Mouse (Mus musculus) erythroblast, adult 5-6 weeks (primary cell): ENCODE results near the gene Atg14. TPM values are rescaled to one million over a fixed set of nuclear protein-coding genes. Genes with fewer than 3 reads are reported as not detected.
"Not testable (repeated sequence)": the region's sequence is repeated elsewhere in the genome, so short reads cannot be mapped to it uniquely, and the experiment has no call there.

Experiments
- ATAC-seq: replicated peaks from 2 replicates; pipeline ENCODE4 v1.8.0; 2016; ENCODE audit warnings: moderate number of reproducible peaks, mild to moderate bottlenecking, moderate TSS enrichment, inconsistent platforms; ENCODE audit not compliant: poor library complexity, low FRiP score, severe bottlenecking
- total RNA-seq, 2 experiments: library from RNA; stranded (forward) in 1 of 2; stranded (reverse) in 1 of 2; fragments of 150-400 nt in 1 of 2; fragments of 200-764, 138-1000 nt in 1 of 2; gene quantifications; 2 replicates each; pipeline versions ENCODE4 v1.2.3 to v1.2.4; 2015 to 2017; ENCODE audit warnings: low replicate concordance in 2 of 2

Gene Atg14
- total RNA-seq, 2 experiments from 2014 or later, result 11.5 to 53.5 TPM

GRCm38 (mm10) chr14:47551668-47552067 is 18.8 kb downstream of the Atg14 start:
- ATAC-seq, result no peak

GRCm38 (mm10) chr14:47544877-47545276 is 25.6 kb downstream of the Atg14 start:
- no peak for ATAC-seq

GRCm38 (mm10) chr14:47544286-47544685 is 26.2 kb downstream of the Atg14 start:
- peak; percentile 38 for ATAC-seq

GRCm38 (mm10) chr14:47542283-47542682 is 28.2 kb downstream of the Atg14 start:
- no peak for ATAC-seq

- no peak for ATAC-seq
Observed at GRCm38 (mm10) chr14:47541325-47541948, 29.0 kb downstream of the Atg14 start.

- no peak for ATAC-seq
Observed at GRCm38 (mm10) chr14:47535096-47535495, 35.4 kb downstream of the Atg14 start.

- ATAC-seq, result no peak
Observed at GRCm38 (mm10) chr14:47534176-47534525, 36.3 kb downstream of the Atg14 start.

GRCm38 (mm10) chr14:47533365-47534175 is 36.9 kb downstream of the Atg14 start:
- peak; percentile 86 for ATAC-seq

- no peak for ATAC-seq
Observed at GRCm38 (mm10) chr14:47532496-47532895, 38.0 kb downstream of the Atg14 start.

GRCm38 (mm10) chr14:47529592-47529991 is 40.9 kb downstream of the Atg14 start:
- not testable (repeated sequence) for ATAC-seq

GRCm38 (mm10) chr14:47529019-47529418 is 41.4 kb downstream of the Atg14 start:
- 0 out of 2 replicates have a peak, but pooled peaks have one; percentile 17 for ATAC-seq

- ATAC-seq, result peak; percentile 46
Observed at GRCm38 (mm10) chr14:47528293-47528692, 42.2 kb downstream of the Atg14 start.

GRCm38 (mm10) chr14:47527833-47528232 is 42.6 kb downstream of the Atg14 start:
- peak; percentile 78 for ATAC-seq

- no peak for ATAC-seq
Observed at GRCm38 (mm10) chr14:47525861-47526260, 44.6 kb downstream of the Atg14 start.

- no peak for ATAC-seq
Observed at GRCm38 (mm10) chr14:47525374-47525773, 45.1 kb downstream of the Atg14 start.

GRCm38 (mm10) chr14:47522301-47522700 is 48.1 kb downstream of the Atg14 start:
- peak; percentile 83 for ATAC-seq

- peak; percentile 42 for ATAC-seq
Observed at GRCm38 (mm10) chr14:47521609-47522008, 48.8 kb downstream of the Atg14 start.

GRCm38 (mm10) chr14:47520751-47521449 is 49.5 kb downstream of the Atg14 start:
- ATAC-seq, result no peak

GRCm38 (mm10) chr14:47518619-47519018 is 51.8 kb downstream of the Atg14 start:
- ATAC-seq, result peak; percentile 34; the same call in 1 of the 2 replicates

GRCm38 (mm10) chr14:47516755-47517154 is 53.7 kb downstream of the Atg14 start:
- no peak for ATAC-seq

GRCm38 (mm10) chr14:47515636-47516035 is 54.8 kb downstream of the Atg14 start:
- peak; percentile 89 for ATAC-seq
